Mouse (Mus musculus) liver, postnatal 0 days (tissue): ENCODE measurements around the gene Clmn.

Source experiments
- CTCF ChIP-seq: sonication (generic); IDR thresholded peaks from 2 replicates; pipeline ENCODE4 v1.5.1; 2016; ENCODE audit warnings: antibody characterized with exemption, low read depth
- EP300 ChIP-seq: IDR thresholded peaks from 2 replicates; pipeline ENCODE4 v1.6.1; 2016; ENCODE audit warnings: antibody characterized with exemption, low read depth, mild to moderate bottlenecking

GRCm38 (mm10) chr12:104718956-104719355 lies 145.9 kb downstream of the Clmn start:
- TF ChIP-seq CTCF (no peak), EP300 (no peak)
